Mouse (Mus musculus) cerebellum, adult 11-12 months (tissue): ENCODE measurements around the gene Ncoa6.
A peak's percentile ranks its signal among the peaks of the same experiment; 100 is the strongest.

Experiments used
- DNase-seq: peaks from one replicate; pipeline ENCODE4 v3.0.0; 2022

Gene Ncoa6

GRCm38 (mm10) chr2:155357686-155358399 lies 115.9 kb downstream of the Ncoa6 start:
- DNase-seq: no peak

- peak; percentile 93 for DNase-seq
Measured at GRCm38 (mm10) chr2:155356971-155357591, 116.6 kb downstream of the Ncoa6 start, which contains the start of gene Pigu. Gene Pigu (minus strand): TSS chr2:155357430.

- DNase-seq: no peak
Measured at GRCm38 (mm10) chr2:155354402-155354801, 119.3 kb downstream of the Ncoa6 start.

- DNase-seq: no peak
Measured at GRCm38 (mm10) chr2:155346670-155347069, 127.0 kb downstream of the Ncoa6 start.
